Mouse (Mus musculus) hindbrain, postnatal 0 days (tissue): ENCODE measurements around the gene Ccdc15. TPM values are rescaled to one million over a fixed set of nuclear protein-coding genes. Genes with fewer than 3 reads are reported as not detected.
"Not testable (repeated sequence)": the region's sequence is repeated elsewhere in the genome, so short reads cannot be mapped to it uniquely, and the experiment has no call there.

ENCODE experiments used
- ATAC-seq: fragments of 200-750 bp; cut with Nextera tagmentation; 2 replicates; pipeline ENCODE4 v1.8.0; 2017; ENCODE audit warnings: mild to moderate bottlenecking, moderate TSS enrichment, moderate library complexity
- DNase-seq: peaks from one replicate; pipeline ENCODE4 v3.0.0-alpha.2; 2015; ENCODE audit warnings: low spot score
- H3K27ac ChIP-seq: fragments of 300-500 bp; sonication (generic); 2 replicates; pipeline ENCODE4 v1.5.1; 2014; ENCODE audit warnings: mild to moderate bottlenecking
- H3K27me3 ChIP-seq: fragments of 300-500 bp; sonication (generic); 2 replicates; pipeline ENCODE4 v1.6.1; 2014; ENCODE audit warnings: low read length, mixed read lengths; ENCODE audit not compliant: insufficient read depth
- H3K36me3 ChIP-seq: fragments of 300-500 bp; sonication (generic); 2 replicates; pipeline ENCODE4 v1.6.1; 2014; ENCODE audit warnings: low read length, mixed read lengths; ENCODE audit not compliant: insufficient read depth
- H3K4me1 ChIP-seq: fragments of 300-500 bp; sonication (generic); 2 replicates; pipeline ENCODE4 v1.6.1; 2014; ENCODE audit warnings: antibody characterized with exemption, low read length, mixed read lengths; ENCODE audit not compliant: insufficient read depth
- H3K4me2 ChIP-seq: fragments of 300-500 bp; sonication (generic); 2 replicates; pipeline ENCODE4 v1.6.1; 2014; ENCODE audit warnings: low read depth, mild to moderate bottlenecking, low read length, moderate library complexity, mixed read lengths
- H3K4me3 ChIP-seq: fragments of 300-500 bp; sonication (generic); 2 replicates; pipeline ENCODE4 v1.5.1; 2014; ENCODE audit warnings: low read length
- H3K9ac ChIP-seq: fragments of 300-500 bp; sonication (generic); replicated peaks from 2 replicates; pipeline ENCODE4 v1.6.1; 2014; ENCODE audit warnings: mild to moderate bottlenecking, low read length, moderate library complexity, mixed read lengths
- H3K9me3 ChIP-seq: fragments of 300-500 bp; sonication (generic); 2 replicates; pipeline ENCODE4 v1.6.1; 2016; ENCODE audit warnings: low read length, mixed read lengths
- CTCF ChIP-seq: IDR thresholded peaks from 2 replicates; pipeline ENCODE4 v1.5.1; 2016; ENCODE audit warnings: antibody characterized with exemption, control low read depth, low read depth
- WGBS: fragments of 180-500 bp; shearing (Covaris S2); extraction: QIAGEN DNeasy Blood & Tissue Kit; methylation state at CpG from one replicate; pipeline ENCODE4 v1.1.7; 2014; 5-methylcytosine and 5-hydroxymethylcytosine counted together
- polyA plus RNA-seq: library from polyadenylated mRNA; unstranded; fragments of >200 nt; fragmentation: Nextera tagmentation; extraction: Ambion mirVana; gene quantifications from 2 replicates; pipeline ENCODE4 v1.2.1, GENCODE M21; 2015
- total RNA-seq: library from RNA; depleted of rRNA; stranded (reverse); fragments of >200 nt; gene quantifications from 2 replicates; pipeline ENCODE4 v1.2.3, GENCODE M21; 2014

Gene Ccdc15
- total and polyA plus RNA-seq, 2 experiments from 2014 or later, result 5.5 to 7.4 TPM

DNA sequence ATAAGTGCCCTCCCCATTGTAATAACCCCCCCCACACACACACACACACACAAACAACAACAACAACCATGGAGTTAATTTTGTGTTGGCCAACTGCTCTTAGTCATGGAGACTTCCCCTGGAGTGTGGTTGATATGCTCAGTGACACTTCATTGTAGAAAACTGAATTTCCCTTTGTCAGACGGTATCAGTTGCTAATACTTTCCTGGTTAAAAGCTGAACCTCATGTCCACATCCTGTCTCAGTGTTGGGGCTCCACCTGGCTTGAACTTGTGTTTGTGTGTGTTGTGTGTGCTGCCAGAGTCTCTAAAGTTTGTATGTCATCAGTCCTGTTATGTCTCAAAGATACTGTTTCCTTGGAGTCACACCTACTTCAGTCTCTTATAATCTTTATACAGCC lies 6.3 kb upstream of the Ccdc15 start:
- WGBS, result 74% methylated on average over 1 of the region's 1 CpGs
- H3K4me1 ChIP-seq, result 0 out of 2 replicates have a peak, but pooled peaks cover 10% of the 10 kb centered on the region
- no peak for ATAC-seq

DNA sequence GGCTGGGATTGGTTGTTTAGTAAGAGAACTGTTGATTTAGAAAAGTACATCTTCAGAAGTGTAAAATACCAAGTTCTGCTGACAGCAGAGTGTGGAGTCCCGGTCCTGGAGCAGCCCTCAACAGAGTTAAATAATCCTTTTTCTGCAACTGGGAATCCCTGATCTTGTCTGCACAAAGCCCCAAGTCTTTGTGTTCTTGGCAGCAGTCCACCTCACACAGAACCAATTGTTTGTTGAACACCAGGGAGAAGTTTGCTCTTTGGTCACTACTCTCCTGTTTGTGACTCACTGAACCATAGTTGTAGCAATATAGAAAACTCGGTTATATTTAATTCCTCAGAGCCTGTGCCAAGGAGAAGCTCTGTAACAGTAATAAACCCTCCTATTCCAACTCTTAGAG lies 3.0 kb upstream of the Ccdc15 start:
- no peak overlapping the region for H3K4me3 ChIP-seq
- no peak overlapping the region for H3K9ac ChIP-seq
- H3K9me3 ChIP-seq, result no peaks in the 10 kb centered on the region
- H3K36me3 ChIP-seq, result no peaks in the 10 kb centered on the region
- no peak overlapping the region for H3K4me2 ChIP-seq
- WGBS, result 25% methylated on average over 2 of the region's 2 CpGs
- H3K4me1 ChIP-seq, result peaks cover 4% of the 10 kb centered on the region; the same call in 1 of the 2 replicates
- no peak for ATAC-seq
- DNase-seq, result peak; percentile 28
- TF ChIP-seq CTCF, result no peak
- no peaks in the 10 kb centered on the region for H3K27me3 ChIP-seq
- peak overlapping the region; percentile 33; the same call in 1 of the 2 replicates for H3K27ac ChIP-seq

More for the DNA sequence above, 6.3 kb upstream of the Ccdc15 start:
- H3K9ac ChIP-seq, result no peak overlapping the region
- no peak for TF ChIP-seq CTCF
- H3K27ac ChIP-seq, result no peak overlapping the region
- no peaks in the 10 kb centered on the region for H3K36me3 ChIP-seq
- H3K27me3 ChIP-seq, result no peaks in the 10 kb centered on the region
- no peaks in the 10 kb centered on the region for H3K9me3 ChIP-seq
- no peak overlapping the region for H3K4me3 ChIP-seq
- no peak for DNase-seq
- H3K4me2 ChIP-seq, result no peak overlapping the region

DNA sequence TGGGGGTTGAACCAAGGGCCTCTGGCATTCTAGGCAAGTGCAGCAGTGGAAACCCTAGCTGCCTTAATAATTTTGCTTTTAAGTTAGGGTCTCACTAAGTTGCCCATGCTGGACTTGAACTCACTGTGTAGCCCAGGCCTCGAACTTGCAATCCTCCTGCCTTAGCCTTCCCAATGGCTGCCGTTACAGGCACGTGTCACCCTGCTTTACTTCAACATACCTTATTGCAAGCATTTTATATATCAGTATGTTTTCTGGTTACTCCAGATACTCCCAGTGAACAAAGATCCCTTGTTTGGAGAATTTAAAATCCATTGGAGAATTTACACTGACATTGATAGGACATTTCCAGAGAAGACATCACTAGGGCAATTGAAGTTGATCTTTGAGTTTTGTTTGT lies 818 bp upstream of the Ccdc15 start:
- H3K9me3 ChIP-seq, result no peaks in the 10 kb centered on the region
- H3K4me1 ChIP-seq, result peaks cover 4% of the 10 kb centered on the region; the same call in 1 of the 2 replicates
- H3K4me2 ChIP-seq, result peak overlapping the region; percentile 64
- WGBS, result 93% methylated on average over 3 of the region's 3 CpGs
- no peaks in the 10 kb centered on the region for H3K27me3 ChIP-seq
- no peak for TF ChIP-seq CTCF
- no peak for ATAC-seq
- DNase-seq, result no peak
- H3K36me3 ChIP-seq, result no peaks in the 10 kb centered on the region
- H3K4me3 ChIP-seq, result peak overlapping the region; percentile 52
- H3K27ac ChIP-seq, result peak overlapping the region; percentile 81; the same call in 1 of the 2 replicates
- H3K9ac ChIP-seq, result peak overlapping the region; percentile 55; the same call in 1 of the 2 replicates

DNA sequence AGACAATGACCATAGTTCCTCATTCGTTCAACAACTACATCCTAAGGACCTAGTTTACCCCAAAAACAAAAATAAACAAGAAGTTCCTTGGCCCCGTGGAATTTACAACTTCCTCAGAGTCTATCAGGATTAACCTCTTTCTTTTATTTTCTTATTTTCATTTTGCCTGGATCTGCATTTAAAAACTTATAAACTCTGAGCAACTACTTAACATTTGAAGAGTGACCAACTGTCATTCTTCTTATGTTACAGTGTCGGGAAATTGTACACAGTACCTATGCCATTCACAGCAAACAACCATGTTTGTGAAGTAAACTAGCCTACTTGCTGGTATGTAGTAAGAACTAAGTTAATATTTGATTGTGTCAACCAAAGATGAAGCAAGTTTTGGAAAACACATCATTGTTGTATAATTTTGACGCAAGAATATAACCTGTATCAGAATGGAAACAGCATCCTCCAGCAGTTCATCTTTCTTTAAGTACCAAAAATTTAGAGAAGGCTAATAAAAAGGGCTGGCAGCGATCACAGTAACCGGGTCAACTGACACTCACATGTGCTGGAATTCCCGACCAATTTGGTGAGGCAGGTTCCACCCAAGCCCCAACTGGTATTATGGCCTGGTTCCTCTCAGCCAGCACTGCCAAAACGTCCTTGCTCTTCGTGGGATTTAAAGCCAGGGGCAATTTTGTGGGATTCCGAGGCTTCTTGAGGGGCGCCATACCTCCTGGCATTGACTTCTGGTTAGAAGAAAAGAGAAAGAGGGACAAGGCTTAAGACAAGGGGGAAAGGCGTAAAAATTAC lies 846 bp downstream of the Ccdc15 start:
- H3K36me3 ChIP-seq, result no peaks in the 10 kb centered on the region
- ATAC-seq, result peak; percentile 3; the same call in 1 of the 2 replicates
- H3K4me1 ChIP-seq, result peaks cover 4% of the 10 kb centered on the region; the same call in 1 of the 2 replicates
- peak overlapping the region; percentile 81 for H3K27ac ChIP-seq
- H3K9ac ChIP-seq, result peak overlapping the region; percentile 55
- peak overlapping the region; percentile 52 for H3K4me3 ChIP-seq
- H3K9me3 ChIP-seq, result no peaks in the 10 kb centered on the region
- WGBS, result 22% methylated on average over 12 of the region's 12 CpGs
- peak; percentile 33 for DNase-seq
- peak overlapping the region; percentile 64 for H3K4me2 ChIP-seq
- no peaks in the 10 kb centered on the region for H3K27me3 ChIP-seq
- TF ChIP-seq CTCF, result no peak

DNA sequence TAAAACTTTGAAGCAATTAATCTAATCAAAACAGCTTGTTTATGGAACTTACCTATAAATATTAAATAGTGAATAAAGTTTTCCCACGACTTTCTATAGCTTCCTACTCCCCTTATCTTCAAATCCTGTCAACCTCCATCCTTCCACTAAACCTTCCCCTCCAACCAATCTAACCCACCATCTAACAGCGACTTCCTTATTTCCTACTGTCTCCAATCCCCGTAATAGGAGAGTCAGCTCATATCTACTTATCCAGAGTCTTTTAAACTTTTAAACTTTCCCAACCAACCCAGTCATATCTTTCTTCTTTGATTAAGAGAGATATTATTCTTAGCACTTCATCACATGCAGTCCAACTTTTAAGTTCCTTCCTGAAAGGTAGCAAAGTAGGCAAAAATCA lies 2.8 kb downstream of the Ccdc15 start:
- Histone ChIP-seq H3K27ac (no peak overlapping the region), H3K4me3 (no peak overlapping the region), H3K4me2 (no peak overlapping the region), H3K36me3 (no peaks in the 10 kb centered on the region), H3K4me1 (peaks cover 4% of the 10 kb centered on the region; the same call in 1 of the 2 replicates), H3K9ac (no peak overlapping the region), H3K9me3 (no peaks in the 10 kb centered on the region), H3K27me3 (no peaks in the 10 kb centered on the region)
- DNase-seq, result no peak
- no peak for TF ChIP-seq CTCF
- 87% methylated on average over 3 of the region's 3 CpGs for WGBS
- no peak for ATAC-seq

DNA sequence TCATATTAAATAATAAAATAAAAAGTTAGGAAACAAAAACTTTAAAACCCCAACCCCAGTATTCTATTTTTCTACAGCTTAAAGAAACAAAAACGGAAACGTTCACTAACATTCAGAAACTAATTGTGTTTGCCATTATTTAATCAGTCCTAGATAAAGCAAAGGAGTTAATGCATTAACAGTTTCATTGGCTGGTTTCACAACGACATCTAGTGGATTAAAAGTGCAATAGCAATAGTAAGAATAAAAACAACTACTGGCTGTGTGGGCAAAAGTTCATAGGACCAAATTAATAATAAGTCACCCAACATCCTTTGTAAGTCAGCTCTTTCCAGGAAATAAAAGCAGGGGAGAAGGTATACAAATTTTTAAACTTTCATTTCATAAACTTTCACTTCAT lies 18.8 kb downstream of the Ccdc15 start:
- peak; percentile 42 for DNase-seq
- no peak overlapping the region for H3K27ac ChIP-seq
- ATAC-seq, result no peak
- no peaks in the 10 kb centered on the region for H3K4me1 ChIP-seq
- no peak overlapping the region for H3K4me3 ChIP-seq
- peak; percentile 79 for TF ChIP-seq CTCF
- no peak overlapping the region for H3K4me2 ChIP-seq
- no peaks in the 10 kb centered on the region for H3K9me3 ChIP-seq
- no peaks in the 10 kb centered on the region for H3K36me3 ChIP-seq
- 33% methylated on average over 3 of the region's 3 CpGs for WGBS
- H3K9ac ChIP-seq, result no peak overlapping the region
- H3K27me3 ChIP-seq, result no peaks in the 10 kb centered on the region

DNA sequence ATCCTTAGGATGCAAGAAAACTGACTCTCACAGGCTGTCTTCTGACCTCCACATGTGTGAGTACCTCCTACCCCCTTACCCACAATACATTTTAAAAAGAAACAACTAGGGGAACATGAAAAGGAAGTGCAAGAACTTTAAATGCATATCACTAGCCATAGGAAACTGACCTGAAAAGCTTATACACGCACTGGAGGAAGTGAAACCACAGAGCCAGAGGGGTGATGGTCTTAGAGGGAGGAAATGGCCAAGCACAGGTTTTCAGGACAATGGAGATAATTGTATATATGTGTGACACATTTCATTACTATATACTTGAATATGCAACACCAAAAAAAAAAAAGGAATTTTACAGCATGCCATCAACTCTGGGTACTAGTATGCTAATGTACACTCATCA lies 46.5 kb downstream of the Ccdc15 start:
- H3K27ac ChIP-seq, result no peak overlapping the region
- H3K4me2 ChIP-seq, result no peak overlapping the region
- no peaks in the 10 kb centered on the region for H3K9me3 ChIP-seq
- H3K27me3 ChIP-seq, result no peaks in the 10 kb centered on the region
- H3K4me1 ChIP-seq, result no peaks in the 10 kb centered on the region
- H3K4me3 ChIP-seq, result no peak overlapping the region
- H3K36me3 ChIP-seq, result no peaks in the 10 kb centered on the region
- WGBS, result 95% methylated on average over 1 of the region's 1 CpGs
- no peak overlapping the region for H3K9ac ChIP-seq
- no peak for TF ChIP-seq CTCF
- DNase-seq (no peak), ATAC-seq (no peak)

DNA sequence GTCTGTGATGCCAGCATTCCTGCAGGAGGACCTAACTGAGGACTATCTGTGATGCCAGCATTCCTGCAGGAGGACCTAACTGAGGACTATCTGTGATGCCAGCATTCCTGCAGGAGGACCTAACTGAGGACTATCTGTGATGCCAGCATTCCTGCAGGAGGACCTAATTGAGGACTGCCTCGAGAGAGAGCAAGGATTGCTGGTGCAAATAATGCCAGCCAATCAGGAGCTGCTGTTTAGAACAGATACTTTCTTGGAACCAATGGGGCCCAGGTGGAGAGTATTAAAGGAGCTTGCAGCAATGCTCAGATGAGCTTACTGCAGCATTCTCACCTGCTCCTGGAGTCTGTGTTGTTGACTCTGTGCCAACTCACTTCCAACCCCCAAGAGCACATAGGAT lies 47.7 kb downstream of the Ccdc15 start:
- H3K36me3 ChIP-seq, H3K27ac ChIP-seq, H3K9me3 ChIP-seq, H3K9ac ChIP-seq, H3K4me2 ChIP-seq, H3K4me1 ChIP-seq, DNase-seq, ATAC-seq, H3K27me3 ChIP-seq, H3K4me3 ChIP-seq: not testable (repeated sequence)
- WGBS, result 74% methylated on average over 1 of the region's 1 CpGs
